Mouse (Mus musculus): Measurements from ENCODE around the gene Slc38a10.

- no peak for TF ChIP-seq CTCF (IDR thresholded peaks at IDR 0.05; ENCODE audit: low read depth, low read length)
- TF ChIP-seq GATA1 (IDR thresholded peaks at IDR 0.05; ENCODE audit: borderline replicate concordance, low read length) = no peak
- TF ChIP-seq POLR2AphosphoS5 (IDR thresholded peaks at IDR 0.05; ENCODE audit: insufficient replicate concordance, low read depth, low read length) = no peak
- no peak for TF ChIP-seq TAL1 (conservative IDR thresholded peaks at IDR 0.05; ENCODE audit: low read depth, low read length)
- TF ChIP-seq GATA2 (IDR thresholded peaks at IDR 0.05; ENCODE audit: borderline replicate concordance, low read depth, low read length) = no peak
Measured at GRCm38 (mm10) chr11:120182396-120183030, 31.4 kb upstream of the Slc38a10 start.

All from G1E (cell line).